Mouse (Mus musculus) erythroblast, embryonic 14.5 days (primary cell): Measurements from ENCODE around the gene Mthfs.

Experiments used
- GATA1 ChIP-seq: IDR thresholded peaks from 2 replicates; pipeline ENCODE4 v1.6.1; 2012; ENCODE audit warnings: low read length, inconsistent platforms, mixed read lengths
- TAL1 ChIP-seq: IDR thresholded peaks from 3 replicates; pipeline ENCODE4 v1.6.1; 2012; ENCODE audit warnings: low read length, inconsistent platforms, mixed read lengths

GRCm38 (mm10) chr9:89311649-89312048 is 101.2 kb downstream of the Mthfs start:
- no peak for TF ChIP-seq GATA1
- no peak for TF ChIP-seq TAL1
